Mouse (Mus musculus): ENCODE measurements around the gene Gm49711.

The Gm49711 gene

DNA sequence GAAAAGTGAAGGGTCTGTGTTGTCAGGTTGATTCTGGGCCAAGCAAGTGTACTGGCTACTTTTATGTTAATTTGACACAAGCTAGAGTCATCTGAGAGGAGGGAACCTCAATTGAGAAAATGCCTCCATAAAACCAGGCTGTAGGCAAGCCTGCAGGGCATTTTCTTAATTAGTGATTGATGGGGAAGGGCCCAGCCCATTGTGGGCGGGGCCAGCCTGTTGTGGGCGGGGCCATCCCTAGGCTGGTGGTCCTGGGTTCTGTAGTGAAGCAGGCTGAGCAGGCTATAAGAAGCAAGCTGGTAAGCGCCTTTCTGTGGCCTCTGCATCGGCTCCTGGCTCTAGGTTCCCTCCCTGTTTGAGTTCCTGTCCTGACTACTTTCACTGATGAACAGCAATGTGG is 69.1 kb downstream of the Gm49711 start:
- DNase-seq = no peak

DNA sequence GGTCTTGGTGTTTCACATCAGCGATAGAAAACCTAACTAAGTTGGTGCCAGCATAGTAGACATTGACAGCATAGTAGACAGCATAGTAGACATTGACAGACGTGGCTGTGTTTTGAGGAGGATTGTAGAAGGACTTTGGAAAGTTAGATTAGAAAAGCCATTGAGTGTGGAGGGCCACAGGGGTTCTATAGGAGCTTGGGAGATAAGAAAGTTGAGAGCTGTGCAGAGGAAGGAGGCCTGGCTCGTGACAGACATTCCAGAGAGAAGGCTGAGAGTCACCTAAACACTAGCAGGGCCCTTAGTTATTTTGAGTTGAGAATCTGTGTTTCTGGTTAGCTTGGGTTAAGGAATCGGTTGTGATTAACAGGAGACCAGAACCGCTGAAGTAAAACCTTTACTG is 69.5 kb downstream of the Gm49711 start:
- DNase-seq = no peak

- no peak for DNase-seq
Observed at GRCm38 (mm10) chr16:92129843-92130242, 71.7 kb downstream of the Gm49711 start.

DNA sequence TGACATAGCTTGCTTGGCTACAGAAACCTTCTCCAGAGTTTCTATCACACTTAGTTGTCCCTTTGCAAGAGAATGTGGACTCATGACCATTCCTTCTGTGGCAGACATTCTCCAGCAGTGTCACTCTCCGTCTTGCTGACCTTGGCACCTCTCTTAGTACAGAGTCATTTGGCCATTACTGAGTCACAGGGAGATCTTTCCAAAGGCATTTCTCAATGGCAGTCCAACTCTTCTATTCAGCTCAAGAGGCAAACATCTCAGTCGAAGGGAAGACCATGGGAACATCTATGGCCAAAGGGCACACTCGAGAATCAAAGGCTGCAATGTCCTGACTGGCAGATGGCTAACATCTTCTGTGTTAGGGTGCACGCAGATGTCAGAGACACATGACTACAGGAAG is 74.4 kb downstream of the Gm49711 start:
- DNase-seq = no peak

- no peak for DNase-seq
Observed at GRCm38 (mm10) chr16:92134148-92134764, 76.1 kb downstream of the Gm49711 start.

- DNase-seq = no peak
Observed at GRCm38 (mm10) chr16:92136275-92136674, 78.2 kb downstream of the Gm49711 start.

DNA sequence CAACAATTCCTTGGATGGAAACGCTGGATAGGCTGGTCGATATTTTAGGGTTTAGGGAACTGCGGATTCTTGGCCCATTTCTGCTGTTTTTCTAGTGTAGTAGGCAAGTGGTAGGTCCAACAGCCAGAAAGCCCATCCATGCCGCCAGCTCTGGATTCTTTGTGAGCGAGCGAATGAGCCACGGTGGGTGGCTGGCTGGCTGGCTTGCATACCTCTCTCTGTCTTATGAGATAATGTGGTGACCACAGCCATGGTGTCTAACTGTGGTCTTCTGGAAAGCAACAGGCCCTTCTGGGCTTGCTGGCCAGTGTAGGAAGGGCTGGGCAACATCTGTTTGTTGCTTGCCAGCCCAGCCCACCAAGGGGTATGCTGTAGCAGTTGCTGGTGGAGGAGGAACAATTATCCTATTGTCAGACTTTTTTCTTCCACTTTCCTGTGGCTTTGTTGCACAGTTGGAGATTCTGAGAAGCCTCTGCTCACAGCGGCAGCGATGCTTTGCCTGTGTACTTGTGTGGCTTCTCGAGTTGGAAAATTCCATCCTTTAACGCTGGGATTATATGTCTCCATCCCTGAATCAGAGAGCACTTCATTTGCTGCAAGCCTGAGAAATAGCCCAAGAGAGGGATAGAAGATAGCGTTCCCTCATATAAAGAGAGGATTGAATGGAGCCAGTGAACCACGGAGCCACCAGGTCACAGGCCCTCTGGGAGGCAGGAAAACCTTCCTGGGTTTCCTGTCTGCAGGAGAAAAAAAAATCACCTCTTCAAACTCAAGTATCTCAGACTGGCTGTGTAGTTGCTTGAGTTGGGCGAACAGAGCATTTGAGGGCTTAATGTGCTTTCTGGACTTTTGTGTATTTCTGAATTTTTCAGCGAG is 81.5 kb downstream of the Gm49711 start:
- DNase-seq = no peak

GRCm38 (mm10) chr16:92140328-92140727 is 82.2 kb downstream of the Gm49711 start:
- no peak for DNase-seq

- DNase-seq = no peak
Observed at GRCm38 (mm10) chr16:92141021-92141420, 82.9 kb downstream of the Gm49711 start.

DNA sequence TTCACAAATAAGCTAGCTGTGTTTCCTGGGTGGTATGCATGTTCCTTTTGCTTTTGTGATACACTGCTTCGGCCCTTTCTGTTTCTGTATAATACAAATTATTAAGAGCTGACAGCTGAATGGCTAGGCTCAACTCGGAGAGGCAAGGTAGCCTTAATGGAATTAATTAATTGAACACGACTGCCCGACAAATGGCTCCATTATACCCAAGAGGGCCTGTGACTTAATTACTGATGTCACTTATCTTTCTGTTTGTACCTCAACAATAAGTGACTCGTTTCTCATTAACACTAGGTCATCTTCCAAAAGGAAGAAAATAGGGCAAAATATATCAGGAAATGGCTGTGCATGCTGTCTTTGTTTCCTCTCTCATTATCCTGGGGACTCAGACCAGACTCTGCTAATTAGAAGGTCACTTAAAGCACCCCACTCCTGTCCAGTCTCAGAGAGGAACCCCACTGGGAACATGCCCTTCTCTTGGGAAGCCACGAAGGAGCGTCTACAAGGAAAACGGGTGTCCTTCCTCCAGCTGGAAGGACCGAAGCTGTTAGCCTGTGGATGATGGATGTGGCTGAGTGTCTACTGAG is 84.4 kb downstream of the Gm49711 start:
- DNase-seq = no peak

DNA sequence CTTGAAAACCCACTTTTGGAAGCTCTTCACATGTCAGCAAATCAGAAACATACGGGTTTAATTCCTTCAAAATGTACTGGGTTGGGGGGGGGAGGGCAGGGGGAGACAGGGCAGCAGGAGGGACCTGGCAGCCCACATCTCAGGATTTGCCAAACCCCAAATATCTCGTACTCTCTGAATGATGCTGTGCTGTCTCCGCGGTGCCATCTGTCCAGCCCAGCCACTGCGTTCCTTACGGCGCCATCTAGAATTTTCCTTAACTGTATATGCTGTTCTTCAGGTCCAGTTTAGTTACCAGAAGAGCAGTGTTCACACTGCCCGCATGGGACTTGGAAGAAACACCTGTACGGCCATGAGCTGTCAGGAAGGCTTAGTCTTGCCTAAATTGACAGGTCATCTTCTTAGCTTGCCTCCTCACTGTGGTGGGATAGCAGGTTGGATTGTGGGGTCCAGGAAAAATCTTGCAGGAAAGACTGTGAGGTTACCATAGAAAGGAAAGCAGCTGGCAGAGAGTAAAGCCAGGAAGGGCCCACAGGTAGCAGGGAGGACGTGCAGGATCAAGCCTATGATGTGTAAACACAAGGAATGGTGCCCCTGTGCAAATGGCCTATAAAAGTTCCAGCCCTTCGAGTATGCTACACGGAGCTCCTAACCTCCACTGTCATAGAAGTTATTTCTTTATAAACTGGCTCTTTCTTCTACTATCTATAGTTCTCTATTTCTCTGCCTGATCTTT is 89.7 kb downstream of the Gm49711 start:
- no peak for DNase-seq

GRCm38 (mm10) chr16:92148367-92148728 is 90.2 kb downstream of the Gm49711 start:
- DNase-seq = no peak

GRCm38 (mm10) chr16:92150975-92151374 is 92.9 kb downstream of the Gm49711 start:
- DNase-seq = no peak

DNA sequence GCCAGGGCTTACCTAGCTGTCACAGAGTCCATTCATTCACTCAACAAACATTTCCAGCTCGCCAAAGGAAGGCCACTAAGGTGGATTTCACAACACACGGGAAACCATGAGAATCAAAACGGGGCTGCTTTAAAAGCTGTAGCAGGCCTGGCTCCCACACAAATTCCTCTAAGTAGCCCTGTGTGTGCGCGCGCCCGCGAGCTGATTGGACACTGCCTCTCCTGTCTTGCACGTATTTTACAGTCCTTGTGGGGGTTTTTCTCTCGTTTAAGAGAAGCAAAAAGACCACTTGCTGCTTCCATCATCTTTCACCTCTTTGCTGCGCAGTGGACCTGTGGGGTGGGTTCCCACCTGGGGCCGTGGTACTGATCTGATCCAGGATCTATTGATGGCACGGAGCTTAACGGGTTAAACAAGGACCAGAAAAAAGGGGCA is 99.9 kb downstream of the Gm49711 start:
- no peak for DNase-seq

GRCm38 (mm10) chr16:92158461-92159091 is 100.5 kb downstream of the Gm49711 start:
- no peak for DNase-seq

GRCm38 (mm10) chr16:92159114-92159513 is 101.0 kb downstream of the Gm49711 start:
- DNase-seq = no peak

- DNase-seq = no peak
Observed at GRCm38 (mm10) chr16:92162289-92162688, 104.2 kb downstream of the Gm49711 start.

GRCm38 (mm10) chr16:92163545-92163944 is 105.4 kb downstream of the Gm49711 start:
- no peak for DNase-seq

DNA sequence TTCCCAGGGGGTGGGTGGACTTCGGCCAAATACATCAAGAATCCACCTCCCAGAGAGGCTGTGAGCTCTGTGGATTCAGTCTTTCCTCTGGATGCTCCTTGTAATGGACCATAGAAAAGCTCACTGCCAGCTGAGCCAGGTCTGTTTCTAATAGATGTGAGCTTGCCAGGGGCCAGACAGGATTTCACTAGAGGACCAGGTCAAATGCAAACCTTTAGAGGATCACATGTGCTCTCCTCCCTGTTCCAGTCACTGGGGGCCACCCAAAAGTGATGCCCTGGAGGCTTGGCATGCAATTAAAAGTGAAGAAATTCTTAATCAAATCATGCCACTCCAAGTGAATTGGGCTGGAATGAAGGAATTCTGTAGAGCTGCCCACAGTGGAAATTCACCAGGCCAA is 117.9 kb downstream of the Gm49711 start:
- no peak for DNase-seq

DNA sequence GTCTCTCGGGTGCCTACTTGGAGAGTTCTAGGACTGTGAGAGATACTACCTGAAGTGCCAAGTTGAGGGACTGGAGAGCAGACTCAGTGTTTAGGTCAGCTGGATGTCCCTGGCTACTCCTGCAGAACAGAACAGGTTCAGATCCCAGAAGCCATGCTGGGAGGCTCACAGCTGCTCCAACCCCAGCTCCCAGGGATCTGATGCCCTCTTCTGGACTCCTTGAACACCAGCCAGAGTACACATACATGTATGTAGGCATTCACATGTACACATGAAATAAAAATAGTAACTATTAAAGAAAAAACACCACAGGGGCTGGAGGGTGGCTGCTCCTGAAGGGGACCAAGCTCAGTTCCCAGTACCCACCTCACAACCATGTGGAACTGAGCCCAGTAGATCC is 119.6 kb downstream of the Gm49711 start:
- no peak for DNase-seq

- DNase-seq = no peak
Observed at GRCm38 (mm10) chr16:92179306-92179705, 121.2 kb downstream of the Gm49711 start.

GRCm38 (mm10) chr16:92183477-92183876 is 125.4 kb downstream of the Gm49711 start:
- no peak for DNase-seq

GRCm38 (mm10) chr16:92190603-92191002 is 132.5 kb downstream of the Gm49711 start:
- no peak for DNase-seq

Data from B cell, adult 2 months (primary cell).